Mouse (Mus musculus) stomach, postnatal 0 days (tissue): ENCODE results near the gene Rundc3a. TPM values are rescaled to one million over a fixed set of nuclear protein-coding genes. Genes with fewer than 3 reads are reported as not detected.
A peak's percentile ranks its signal among the peaks of the same experiment; 100 is the strongest.

ENCODE experiments used
- ATAC-seq: fragments of 200-750 bp; cut with Nextera tagmentation; 2 replicates; pipeline ENCODE4 v1.8.0; 2017; ENCODE audit not compliant: low FRiP score, low TSS enrichment
- DNase-seq: peaks from one replicate; pipeline ENCODE4 v3.0.0-alpha.2; 2016; ENCODE audit warnings: low spot score
- H3K27ac ChIP-seq: fragments of 300-500 bp; sonication (generic); replicated peaks from 2 replicates; pipeline ENCODE4 v1.5.1; 2014; ENCODE audit warnings: mild to moderate bottlenecking, control low read depth
- H3K27me3 ChIP-seq: fragments of 300-500 bp; sonication (generic); 2 replicates; pipeline ENCODE4 v1.6.1; 2014; ENCODE audit warnings: low read length; ENCODE audit not compliant: control insufficient read depth, insufficient read depth
- H3K36me3 ChIP-seq: fragments of 300-500 bp; sonication (generic); 2 replicates; pipeline ENCODE4 v1.6.1; 2014; ENCODE audit warnings: low read length, mixed read lengths; ENCODE audit not compliant: control insufficient read depth, insufficient read depth
- H3K4me1 ChIP-seq: fragments of 300-500 bp; sonication (generic); replicated peaks from 2 replicates; pipeline ENCODE4 v1.6.1; 2014; ENCODE audit warnings: antibody characterized with exemption; ENCODE audit not compliant: control insufficient read depth, insufficient read depth
- H3K4me2 ChIP-seq: fragments of 300-500 bp; sonication (generic); replicated peaks from 2 replicates; pipeline ENCODE4 v1.6.1; 2014; ENCODE audit warnings: low read depth, mild to moderate bottlenecking, control low read depth, moderate library complexity
- H3K4me3 ChIP-seq: fragments of 300-500 bp; sonication (generic); 2 replicates; pipeline ENCODE4 v1.5.1; 2014; ENCODE audit warnings: low read depth, low read length, control low read depth
- H3K9ac ChIP-seq: fragments of 300-500 bp; sonication (generic); 2 replicates; pipeline ENCODE4 v1.6.1; 2014; ENCODE audit warnings: mild to moderate bottlenecking, low read length, control low read depth, mixed read lengths
- H3K9me3 ChIP-seq: fragments of 300-500 bp; sonication (generic); 2 replicates; pipeline ENCODE4 v1.6.1; 2016; ENCODE audit warnings: low read length; ENCODE audit not compliant: control insufficient read depth
- CTCF ChIP-seq: IDR thresholded peaks from 2 replicates; pipeline ENCODE4 v1.5.1; 2016; ENCODE audit warnings: antibody characterized with exemption, low read depth, mild to moderate bottlenecking, moderate library complexity
- EP300 ChIP-seq: optimal IDR thresholded peaks from 2 replicates; pipeline ENCODE3; 2016; ENCODE audit warnings: antibody characterized with exemption
- WGBS: fragments of 180-500 bp; shearing (Covaris S2); extraction: QIAGEN DNeasy Blood & Tissue Kit; methylation state at CpG from one replicate; pipeline ENCODE4 v1.1.7; 2014; 5-methylcytosine and 5-hydroxymethylcytosine counted together
- polyA plus RNA-seq: library from polyadenylated mRNA; unstranded; fragments of >200 nt; fragmentation: Nextera tagmentation; extraction: Ambion mirVana; gene quantifications from 2 replicates; pipeline ENCODE4 v1.2.1, GENCODE M21; 2015

Gene Rundc3a
- polyA plus RNA-seq, 1 experiment from 2014 or later: 5.1 TPM

DNA sequence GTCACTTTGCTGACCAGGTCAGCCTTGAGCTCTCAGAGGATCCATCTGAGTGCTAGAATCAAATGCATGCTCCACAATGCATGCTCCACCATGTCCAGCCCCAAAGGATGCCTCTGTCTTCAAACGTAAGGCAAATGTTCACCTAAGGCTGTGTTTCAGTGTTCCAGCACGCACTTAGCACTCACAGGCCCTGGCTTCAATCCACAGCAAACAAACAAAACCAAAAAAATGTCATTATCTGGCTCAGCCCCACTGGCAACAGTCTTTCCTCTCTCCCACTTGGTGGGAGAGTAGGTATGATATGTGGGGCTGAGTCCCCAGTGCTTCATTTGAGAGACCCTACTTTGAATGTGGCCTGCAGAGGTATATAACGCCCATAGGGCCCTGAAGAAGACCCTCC is 17.9 kb downstream of the Rundc3a start:
- peak overlapping the region; percentile 0; the same call in 1 of the 2 replicates for H3K9ac ChIP-seq
- no peak for ATAC-seq
- peaks cover 5% of the 10 kb centered on the region; the same call in 1 of the 2 replicates for H3K4me1 ChIP-seq
- H3K4me2 ChIP-seq: no peak overlapping the region; the same call in 1 of the 2 replicates
- no peaks in the 10 kb centered on the region for H3K36me3 ChIP-seq
- no peak overlapping the region for H3K4me3 ChIP-seq
- 53% methylated on average over 3 of the region's 3 CpGs for WGBS
- TF ChIP-seq CTCF (no peak), EP300 (no peak)
- H3K9me3 ChIP-seq: no peaks in the 10 kb centered on the region
- H3K27me3 ChIP-seq: no peaks in the 10 kb centered on the region
- H3K27ac ChIP-seq: no peak overlapping the region
- no peak for DNase-seq

DNA sequence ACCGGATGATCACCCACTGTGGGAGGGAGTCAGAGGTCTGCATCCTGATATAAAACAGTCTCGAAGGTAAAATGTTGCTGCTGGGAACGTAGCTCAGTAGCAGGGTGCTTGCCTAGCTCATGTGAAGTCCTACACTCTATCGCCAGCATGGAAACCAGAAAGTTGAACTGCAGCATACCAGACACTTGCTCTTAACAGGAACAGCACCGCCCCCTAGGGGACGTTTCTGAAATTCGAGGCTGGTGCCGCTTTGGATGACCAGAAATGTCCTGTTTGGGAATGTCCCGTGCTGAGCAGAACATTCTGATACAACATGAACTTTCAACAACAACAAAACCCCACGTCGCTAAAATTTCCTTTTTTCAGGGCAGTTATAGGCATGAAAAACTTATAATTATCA is 18.5 kb downstream of the Rundc3a start:
- Histone ChIP-seq H3K36me3 (no peaks in the 10 kb centered on the region), H3K9ac (no peak overlapping the region; the same call in 1 of the 2 replicates), H3K4me2 (no peak overlapping the region; the same call in 1 of the 2 replicates), H3K27ac (no peak overlapping the region), H3K9me3 (no peaks in the 10 kb centered on the region), H3K4me3 (no peak overlapping the region), H3K4me1 (no peaks in the 10 kb centered on the region), H3K27me3 (no peaks in the 10 kb centered on the region)
- DNase-seq (peak; percentile 92), ATAC-seq (peak; percentile 29; the same call in 1 of the 2 replicates)
- WGBS: 4% methylated on average over 11 of the region's 11 CpGs
- no peak for TF ChIP-seq EP300
- TF ChIP-seq CTCF: peak; percentile 94

DNA sequence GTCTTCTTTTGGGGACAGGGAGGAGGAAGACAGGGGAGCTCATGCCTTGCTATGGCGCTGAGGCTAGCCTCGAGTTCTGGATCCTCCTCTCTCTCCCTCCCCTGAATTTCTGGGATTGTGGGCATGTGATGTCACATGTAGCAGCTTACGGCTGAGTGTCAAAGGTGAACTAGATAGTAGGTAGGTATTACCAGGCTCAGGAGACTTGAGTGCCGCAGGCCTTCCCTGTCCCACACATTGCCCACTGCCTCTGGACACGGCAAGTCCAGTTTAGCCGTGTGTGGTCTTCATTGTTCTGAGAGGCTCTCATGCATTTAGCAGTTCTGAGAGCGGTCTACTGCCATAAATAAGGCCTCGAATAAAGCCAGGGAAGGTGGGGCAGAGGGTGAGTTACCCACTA is 19.9 kb downstream of the Rundc3a start:
- no peaks in the 10 kb centered on the region for H3K9me3 ChIP-seq
- WGBS: 76% methylated on average over 8 of the region's 8 CpGs
- ATAC-seq (no peak), DNase-seq (no peak)
- H3K4me1 ChIP-seq: no peaks in the 10 kb centered on the region
- H3K4me3 ChIP-seq: no peak overlapping the region
- H3K27ac ChIP-seq: no peak overlapping the region
- no peaks in the 10 kb centered on the region for H3K27me3 ChIP-seq
- no peaks in the 10 kb centered on the region for H3K36me3 ChIP-seq
- no peak overlapping the region for H3K4me2 ChIP-seq
- no peak overlapping the region for H3K9ac ChIP-seq
- TF ChIP-seq EP300 (no peak), CTCF (no peak)

DNA sequence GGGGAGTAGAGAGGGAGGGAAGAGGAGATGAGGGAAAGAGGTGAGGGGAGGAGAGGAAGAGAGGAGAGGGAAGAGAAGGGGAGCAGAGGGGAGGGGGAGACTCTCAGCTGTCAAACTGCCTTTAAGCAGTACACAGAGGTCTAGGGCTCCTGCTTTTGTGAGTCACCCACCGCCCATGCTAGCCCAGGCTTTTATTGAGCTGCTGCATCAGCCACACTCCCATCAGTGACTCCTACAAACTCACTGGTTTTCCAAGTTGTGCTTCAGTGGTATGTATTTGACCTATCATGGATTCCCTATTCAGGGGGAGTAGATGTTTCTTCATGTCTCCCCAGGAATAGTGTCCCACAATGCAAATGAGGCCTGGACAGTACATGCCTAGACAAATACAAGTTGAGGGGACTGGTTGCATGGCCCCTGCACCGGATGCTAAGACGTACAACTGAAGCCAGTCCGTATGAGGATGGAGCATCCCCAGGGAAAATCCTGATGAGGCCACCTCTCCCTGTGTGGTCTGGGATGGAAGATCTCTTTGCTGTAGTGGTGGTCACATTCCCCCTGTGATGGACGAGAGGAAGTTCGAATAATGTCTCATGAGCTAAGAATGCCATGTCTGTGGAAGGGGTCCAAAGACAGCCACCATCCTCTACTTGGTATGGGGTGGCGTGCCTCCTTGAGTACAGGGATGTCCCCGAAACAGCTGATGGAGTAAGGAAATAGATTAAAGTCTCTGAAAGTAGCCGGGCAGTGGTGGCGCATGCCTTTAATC is 22.0 kb downstream of the Rundc3a start:
- Histone ChIP-seq H3K4me2 (no peak overlapping the region), H3K9ac (no peak overlapping the region), H3K36me3 (no peaks in the 10 kb centered on the region), H3K27ac (no peak overlapping the region), H3K4me1 (no peaks in the 10 kb centered on the region), H3K27me3 (no peaks in the 10 kb centered on the region), H3K9me3 (no peaks in the 10 kb centered on the region), H3K4me3 (no peak overlapping the region)
- no peak for DNase-seq
- no peak for ATAC-seq
- WGBS: 60% methylated on average over 10 of the region's 10 CpGs
- TF ChIP-seq EP300: no peak
- no peak for TF ChIP-seq CTCF

DNA sequence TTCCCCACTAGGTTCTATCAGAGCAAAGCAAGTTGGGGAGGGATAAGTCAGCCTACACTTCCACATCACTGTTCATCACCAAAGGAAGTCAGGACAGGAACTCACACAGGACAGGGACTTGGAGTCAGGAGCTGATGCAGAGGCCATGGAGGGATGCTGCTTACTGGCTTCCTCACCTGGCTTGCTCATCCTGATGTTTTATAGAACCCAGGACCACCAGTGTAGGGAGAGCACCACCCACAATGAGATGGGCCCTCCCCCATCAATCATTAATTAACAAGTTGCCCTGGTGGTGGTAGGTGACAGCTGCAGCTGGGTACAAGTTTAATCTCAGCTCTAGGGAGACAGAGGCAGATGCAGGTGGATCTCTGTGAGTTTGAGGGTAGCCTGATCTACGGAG is 24.0 kb downstream of the Rundc3a start:
- Histone ChIP-seq H3K4me1 (no peaks in the 10 kb centered on the region), H3K9ac (no peak overlapping the region), H3K27ac (no peak overlapping the region), H3K9me3 (no peaks in the 10 kb centered on the region), H3K4me2 (no peak overlapping the region), H3K36me3 (no peaks in the 10 kb centered on the region), H3K27me3 (no peaks in the 10 kb centered on the region), H3K4me3 (no peak overlapping the region)
- TF ChIP-seq CTCF (no peak), EP300 (no peak)
- ATAC-seq (no peak), DNase-seq (no peak)
- WGBS: 74% methylated on average over 1 of the region's 1 CpGs

DNA sequence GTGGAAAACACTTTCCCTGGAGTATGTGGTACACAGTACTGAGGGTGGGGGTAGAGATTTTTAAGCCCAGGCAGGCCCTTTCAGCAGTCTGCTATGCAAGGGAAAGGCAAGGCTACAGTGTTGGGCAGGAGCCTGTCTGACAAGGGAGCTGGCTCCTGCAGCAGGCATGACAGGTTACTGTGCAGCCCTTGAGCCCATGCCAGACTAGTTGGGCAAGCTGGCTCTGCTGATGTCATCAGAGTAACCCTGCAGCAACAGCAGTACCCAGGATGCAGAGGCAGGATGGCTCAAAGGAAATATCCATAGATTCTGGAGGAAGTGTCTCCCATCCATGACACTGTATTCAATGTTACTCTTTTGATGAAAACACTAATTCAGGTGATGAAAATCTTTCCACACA is 25.7 kb downstream of the Rundc3a start:
- H3K9me3 ChIP-seq: no peaks in the 10 kb centered on the region
- DNase-seq (no peak), ATAC-seq (no peak)
- no peaks in the 10 kb centered on the region for H3K27me3 ChIP-seq
- H3K27ac ChIP-seq: no peak overlapping the region
- H3K4me1 ChIP-seq: no peaks in the 10 kb centered on the region
- no peak overlapping the region for H3K9ac ChIP-seq
- no peaks in the 10 kb centered on the region for H3K36me3 ChIP-seq
- no peak for TF ChIP-seq EP300
- TF ChIP-seq CTCF: no peak
- no peak overlapping the region for H3K4me2 ChIP-seq
- no peak overlapping the region for H3K4me3 ChIP-seq
